Mouse (Mus musculus): ENCODE data around the gene Micall2.

DNA sequence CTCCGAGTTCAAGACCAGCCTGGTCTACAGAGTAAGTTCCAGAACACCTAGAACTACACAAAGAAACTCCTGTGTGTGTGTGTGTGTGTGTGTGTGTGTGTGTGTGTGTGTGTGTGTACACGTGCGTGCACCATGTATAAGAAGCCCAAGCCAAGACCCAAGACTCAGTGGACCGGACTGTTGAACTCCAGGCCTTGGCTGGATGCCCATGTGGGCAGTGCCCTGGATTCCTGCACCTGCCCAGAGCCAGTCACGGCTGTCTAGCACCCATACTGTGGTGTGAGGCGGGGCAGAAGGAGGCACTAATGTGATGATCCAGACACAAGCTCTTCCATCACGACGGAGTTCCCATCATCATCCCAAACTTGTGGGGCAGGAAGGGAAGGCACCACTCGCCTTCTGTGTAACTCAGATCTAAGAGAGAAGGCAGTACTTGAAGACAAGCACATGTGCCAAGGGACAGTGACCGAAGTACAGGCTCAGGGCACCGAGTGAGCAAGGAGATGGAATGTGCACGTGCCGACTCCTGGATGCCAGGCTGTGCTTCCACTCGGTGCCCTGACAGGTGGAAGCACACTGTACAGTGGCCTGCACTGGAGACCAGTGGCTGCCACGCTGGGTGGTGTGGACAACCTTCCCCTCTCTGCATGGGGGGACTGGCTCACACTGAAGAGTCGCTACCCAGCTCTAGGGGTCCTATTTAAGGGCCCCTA, 13.4 kb upstream of the Micall2 start:
- no peak for TF ChIP-seq CTCF (IDR thresholded peaks at IDR 0.05; ENCODE audit: extremely low read depth, insufficient read depth, insufficient read length, insufficient replicate concordance)
- TF ChIP-seq POLR2A (IDR thresholded peaks at IDR 0.05; ENCODE audit: low read depth, low read length): no peak

All from spleen, adult 2 months (tissue).